Mouse (Mus musculus) cerebellum, adult 11 months (tissue): Measurements from ENCODE around the gene Stam2.
A peak's percentile ranks its signal among the peaks of the same experiment; 100 is the strongest.

ENCODE experiments used
- DNase-seq: peaks from one replicate; pipeline ENCODE4 v3.0.0; 2022

Stam2 gene

GRCm38 (mm10) chr2:52720231-52721025 lies 21.7 kb downstream of the Stam2 start:
- no peak for DNase-seq

- DNase-seq: no peak
These were observed 25.0 kb downstream of the Stam2 start for GRCm38 (mm10) chr2:52717076-52717475.

- no peak for DNase-seq
These were observed 26.5 kb downstream of the Stam2 start for GRCm38 (mm10) chr2:52715538-52715937.

- DNase-seq: no peak
These were observed 28.0 kb downstream of the Stam2 start for GRCm38 (mm10) chr2:52714111-52714510.

GRCm38 (mm10) chr2:52710804-52711203 lies 31.3 kb downstream of the Stam2 start:
- no peak for DNase-seq

GRCm38 (mm10) chr2:52709417-52709816 lies 32.7 kb downstream of the Stam2 start:
- no peak for DNase-seq

GRCm38 (mm10) chr2:52701368-52702036 lies 40.6 kb downstream of the Stam2 start:
- no peak for DNase-seq

- no peak for DNase-seq
These were observed 41.7 kb downstream of the Stam2 start for GRCm38 (mm10) chr2:52700352-52700751.

- DNase-seq: no peak
These were observed 47.5 kb downstream of the Stam2 start for GRCm38 (mm10) chr2:52694604-52695003.

GRCm38 (mm10) chr2:52691745-52692144 lies 50.3 kb downstream of the Stam2 start:
- no peak for DNase-seq

GRCm38 (mm10) chr2:52686601-52687000 lies 55.5 kb downstream of the Stam2 start:
- no peak for DNase-seq

GRCm38 (mm10) chr2:52677589-52677988 lies 64.5 kb downstream of the Stam2 start:
- DNase-seq: no peak

- DNase-seq: peak; percentile 35
These were observed 65.2 kb downstream of the Stam2 start for GRCm38 (mm10) chr2:52676913-52677303.

- DNase-seq: peak; percentile 74
These were observed 65.8 kb downstream of the Stam2 start, which contains the start of gene Cacnb4 for GRCm38 (mm10) chr2:52676023-52676912. Gene Cacnb4 (minus strand): TSS chr2:52676831.

GRCm38 (mm10) chr2:52675278-52675987 lies 66.6 kb downstream of the Stam2 start:
- DNase-seq: no peak

- peak; percentile 37 for DNase-seq
These were observed 67.2 kb downstream of the Stam2 start for GRCm38 (mm10) chr2:52674886-52675277.

GRCm38 (mm10) chr2:52673172-52673571 lies 68.9 kb downstream of the Stam2 start:
- no peak for DNase-seq

GRCm38 (mm10) chr2:52670733-52671132 lies 71.3 kb downstream of the Stam2 start:
- peak; percentile 47 for DNase-seq

- DNase-seq: no peak
These were observed 73.6 kb downstream of the Stam2 start for GRCm38 (mm10) chr2:52668480-52668879.

- DNase-seq: no peak
These were observed 85.4 kb downstream of the Stam2 start for GRCm38 (mm10) chr2:52656722-52657121.

GRCm38 (mm10) chr2:52654541-52654940 lies 87.5 kb downstream of the Stam2 start:
- DNase-seq: no peak

GRCm38 (mm10) chr2:52651547-52651946 lies 90.5 kb downstream of the Stam2 start:
- no peak for DNase-seq
